Mouse (Mus musculus): ENCODE measurements at regions not wholly inside any gene's neighbourhood (a gene's known extent, or its start where the extent isn't known, plus 50 kb on each side); places are given as distances from the start of the nearest gene placed in this dataset.
A peak's percentile ranks its signal among the peaks of the same experiment; 100 is the strongest.

DNA sequence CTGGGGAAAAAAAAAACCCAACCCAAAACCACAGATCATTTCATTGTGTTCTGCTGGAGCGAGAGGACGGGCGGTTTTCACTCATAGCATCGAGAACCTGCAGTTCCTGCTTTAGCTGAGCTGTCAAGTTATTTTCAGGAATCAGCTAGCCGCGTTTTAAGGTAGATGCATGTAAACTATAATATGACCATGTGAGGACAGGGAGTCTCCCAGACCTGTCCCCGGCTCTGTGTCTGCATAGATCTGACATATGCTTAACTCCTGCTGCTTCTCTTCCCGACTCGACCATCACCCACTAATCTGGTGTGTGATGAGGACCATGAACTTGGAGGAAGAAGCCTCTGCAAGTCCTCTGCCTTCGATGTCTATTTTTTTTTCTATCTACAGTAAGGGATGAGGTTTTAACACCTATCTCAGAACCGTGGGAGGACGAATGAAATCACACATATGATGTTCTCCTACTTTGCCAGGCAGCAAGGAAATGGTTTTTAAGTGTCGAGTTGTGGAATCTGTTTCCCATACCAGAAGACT is 128.5 kb downstream of the Gm10260 start:
- no peaks in the 10 kb centered on the region for H3K36me3 ChIP-seq
- no peak overlapping the region for H3K4me3 ChIP-seq
- 81% methylated on average over 13 of the region's 13 CpGs for WGBS
- H3K9me3 ChIP-seq = no peaks in the 10 kb centered on the region
- H3K4me2 ChIP-seq = no peak overlapping the region
- no peak for ATAC-seq (ENCODE audit: borderline replicate concordance, extremely low read depth, low FRiP score, low TSS enrichment)
- H3K27ac ChIP-seq = no peak overlapping the region
- peaks cover 20% of the 10 kb centered on the region; the same call in 1 of the 2 replicates for H3K4me1 ChIP-seq
- H3K9ac ChIP-seq = no peak overlapping the region
- H3K27me3 ChIP-seq = no peaks in the 10 kb centered on the region

GRCm38 (mm10) chr13:97630921-97631320 is 129.5 kb downstream of the Gm10260 start:
- ATAC-seq (ENCODE audit: borderline replicate concordance, extremely low read depth, low FRiP score, low TSS enrichment) = no peak
- Histone ChIP-seq H3K36me3 (no peaks in the 10 kb centered on the region), H3K9me3 (no peaks in the 10 kb centered on the region), H3K9ac (no peak overlapping the region), H3K27me3 (no peaks in the 10 kb centered on the region), H3K4me3 (no peak overlapping the region), H3K4me1 (peaks cover 24% of the 10 kb centered on the region; the same call in 1 of the 2 replicates), H3K4me2 (no peak overlapping the region), H3K27ac (no peak overlapping the region)
- WGBS = 76% methylated on average over 5 of the region's 5 CpGs

DNA sequence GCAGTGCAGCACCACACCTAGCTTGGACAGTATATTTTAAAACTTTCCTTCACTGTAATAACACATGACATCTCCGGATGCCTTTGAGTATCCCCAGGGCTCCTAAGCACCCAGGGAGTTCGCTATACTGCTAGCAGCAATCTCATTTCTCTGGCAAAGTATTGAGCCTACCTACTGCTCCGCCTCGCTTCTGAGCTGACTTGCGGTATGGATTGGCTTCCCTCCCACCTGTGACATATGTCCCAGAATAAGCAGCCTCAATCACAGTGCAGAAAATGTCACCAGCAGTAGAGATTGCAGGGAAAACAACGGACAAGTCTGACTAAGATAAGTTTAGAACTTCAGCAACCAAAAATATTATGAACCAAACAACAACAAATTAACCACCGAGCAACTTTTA is 131.8 kb downstream of the Gm10260 start:
- no peak for ATAC-seq (ENCODE audit: borderline replicate concordance, extremely low read depth, low FRiP score, low TSS enrichment)
- Histone ChIP-seq H3K4me1 (peaks cover 14% of the 10 kb centered on the region; the same call in 1 of the 2 replicates), H3K4me3 (no peak overlapping the region), H3K9ac (no peak overlapping the region), H3K9me3 (no peaks in the 10 kb centered on the region), H3K27me3 (no peaks in the 10 kb centered on the region), H3K4me2 (no peak overlapping the region), H3K27ac (no peak overlapping the region), H3K36me3 (no peaks in the 10 kb centered on the region)
- WGBS = 83% methylated on average over 7 of the region's 7 CpGs

GRCm38 (mm10) chr13:97627247-97627646 is 133.2 kb downstream of the Gm10260 start:
- no peaks in the 10 kb centered on the region for H3K27me3 ChIP-seq
- no peak for ATAC-seq (ENCODE audit: borderline replicate concordance, extremely low read depth, low FRiP score, low TSS enrichment)
- H3K4me2 ChIP-seq = no peak overlapping the region
- WGBS = 73% methylated on average over 10 of the region's 10 CpGs
- no peaks in the 10 kb centered on the region for H3K9me3 ChIP-seq
- no peak overlapping the region for H3K9ac ChIP-seq
- H3K4me3 ChIP-seq = no peak overlapping the region
- no peaks in the 10 kb centered on the region for H3K36me3 ChIP-seq
- peaks cover 10% of the 10 kb centered on the region; the same call in 1 of the 2 replicates for H3K4me1 ChIP-seq
- H3K27ac ChIP-seq = no peak overlapping the region

- H3K36me3 ChIP-seq = no peaks in the 10 kb centered on the region
- no peaks in the 10 kb centered on the region for H3K9me3 ChIP-seq
- peaks cover 10% of the 10 kb centered on the region; the same call in 1 of the 2 replicates for H3K4me1 ChIP-seq
- H3K4me3 ChIP-seq = no peak overlapping the region
- no peak overlapping the region for H3K27ac ChIP-seq
- H3K27me3 ChIP-seq = no peaks in the 10 kb centered on the region
- no peak overlapping the region for H3K9ac ChIP-seq
- 48% methylated on average over 5 of the region's 5 CpGs for WGBS
- H3K4me2 ChIP-seq = no peak overlapping the region
- ATAC-seq (ENCODE audit: borderline replicate concordance, extremely low read depth, low FRiP score, low TSS enrichment) = no peak
These were observed 133.6 kb downstream of the Gm10260 start for GRCm38 (mm10) chr13:97626786-97627185.

DNA sequence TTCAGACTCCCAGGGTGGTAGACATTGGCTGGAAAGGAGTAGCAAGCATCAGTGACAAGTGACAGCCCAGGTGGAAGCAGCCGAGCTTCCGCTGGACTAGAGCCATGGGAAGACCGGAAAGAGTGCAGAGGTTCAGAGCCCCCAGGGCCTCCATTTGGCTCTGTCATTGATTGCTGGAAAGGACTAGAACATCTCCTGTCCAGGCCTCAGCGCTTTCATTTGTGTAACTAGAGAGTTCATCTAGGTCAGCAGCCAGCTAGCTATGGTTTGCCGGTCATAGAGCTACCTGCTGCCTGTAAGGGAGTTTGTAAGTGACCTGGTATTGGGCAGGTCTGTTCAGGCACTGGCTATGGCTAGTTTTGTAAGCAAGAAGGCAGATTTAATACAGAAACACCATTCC is 134.3 kb downstream of the Gm10260 start:
- H3K9me3 ChIP-seq = no peaks in the 10 kb centered on the region
- peaks cover 10% of the 10 kb centered on the region; the same call in 1 of the 2 replicates for H3K4me1 ChIP-seq
- H3K4me3 ChIP-seq = no peak overlapping the region
- no peak overlapping the region for H3K27ac ChIP-seq
- no peak overlapping the region for H3K4me2 ChIP-seq
- no peaks in the 10 kb centered on the region for H3K36me3 ChIP-seq
- ATAC-seq (ENCODE audit: borderline replicate concordance, extremely low read depth, low FRiP score, low TSS enrichment) = no peak
- no peaks in the 10 kb centered on the region for H3K27me3 ChIP-seq
- WGBS = 67% methylated on average over 5 of the region's 5 CpGs
- no peak overlapping the region for H3K9ac ChIP-seq

DNA sequence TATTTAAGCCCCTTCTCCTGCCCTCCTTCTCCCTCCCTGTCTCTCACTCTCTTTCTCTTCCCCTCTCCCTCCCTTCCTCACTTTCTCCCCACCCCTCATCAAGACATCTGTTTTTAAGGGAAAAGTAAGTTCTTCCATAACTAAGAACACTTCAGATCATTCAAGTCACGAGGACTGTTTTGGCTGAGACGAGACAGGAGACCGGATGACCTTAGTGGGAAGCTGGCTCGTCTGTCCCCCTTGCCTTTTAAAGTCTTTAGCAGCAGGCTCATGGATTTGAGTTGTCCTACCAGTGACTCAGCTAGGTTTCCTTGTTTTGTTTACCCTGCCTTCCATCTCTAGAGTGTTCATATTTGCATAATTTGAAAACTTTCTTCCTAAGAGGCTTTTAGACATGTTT is 135.0 kb downstream of the Gm10260 start:
- H3K9ac ChIP-seq = no peak overlapping the region
- peaks cover 10% of the 10 kb centered on the region; the same call in 1 of the 2 replicates for H3K4me1 ChIP-seq
- H3K27me3 ChIP-seq = no peaks in the 10 kb centered on the region
- no peaks in the 10 kb centered on the region for H3K36me3 ChIP-seq
- 55% methylated on average over 4 of the region's 4 CpGs for WGBS
- no peaks in the 10 kb centered on the region for H3K9me3 ChIP-seq
- H3K4me2 ChIP-seq = no peak overlapping the region
- ATAC-seq (ENCODE audit: borderline replicate concordance, extremely low read depth, low FRiP score, low TSS enrichment) = no peak
- H3K4me3 ChIP-seq = no peak overlapping the region
- no peak overlapping the region for H3K27ac ChIP-seq

- Histone ChIP-seq H3K27me3 (no peaks in the 10 kb centered on the region), H3K36me3 (no peaks in the 10 kb centered on the region), H3K27ac (peak overlapping the region; percentile 80), H3K4me1 (peaks cover 21% of the 10 kb centered on the region), H3K9ac (no peak overlapping the region), H3K4me3 (no peak overlapping the region), H3K4me2 (peak overlapping the region; percentile 4; the same call in 1 of the 2 replicates), H3K9me3 (no peaks in the 10 kb centered on the region)
- WGBS = 54% methylated on average over 6 of the region's 6 CpGs
- ATAC-seq (ENCODE audit: borderline replicate concordance, extremely low read depth, low FRiP score, low TSS enrichment) = peak; percentile 40; the same call in 1 of the 2 replicates
These were observed 142.2 kb downstream of the Gm10260 start for GRCm38 (mm10) chr13:97618190-97618586.

DNA sequence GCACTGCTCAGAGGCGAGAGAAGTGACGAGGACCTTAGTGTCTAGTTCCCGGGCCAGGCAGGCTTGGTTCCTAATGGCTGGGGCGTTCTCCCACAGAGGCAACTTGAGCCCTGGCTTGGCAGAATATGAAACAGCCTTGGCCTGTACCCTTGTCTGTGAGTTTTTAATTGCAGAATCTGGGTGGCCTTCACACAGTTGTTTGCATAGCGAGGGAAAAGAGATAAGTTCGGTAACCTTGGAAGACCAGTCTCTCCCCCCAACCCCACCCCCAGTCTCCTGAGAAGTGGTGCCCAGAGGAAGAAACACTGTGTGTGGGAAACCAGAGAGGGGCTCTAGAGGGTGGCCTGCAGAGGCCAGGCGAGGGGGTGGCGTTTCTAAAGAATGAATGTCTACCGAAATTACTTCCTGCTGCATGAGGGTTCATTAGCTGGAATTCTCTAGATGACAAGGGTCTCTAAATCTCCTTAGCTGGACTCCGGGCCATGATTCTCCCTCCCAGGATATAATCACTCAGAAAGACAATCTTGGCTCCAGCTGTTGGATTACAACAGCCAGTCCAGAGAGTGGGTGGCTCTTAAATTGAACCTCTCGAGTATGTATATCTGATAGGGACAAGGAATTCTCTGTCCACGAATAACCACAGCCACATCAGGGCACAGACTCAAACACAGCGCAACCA is 142.8 kb downstream of the Gm10260 start:
- H3K27me3 ChIP-seq = no peaks in the 10 kb centered on the region

DNA sequence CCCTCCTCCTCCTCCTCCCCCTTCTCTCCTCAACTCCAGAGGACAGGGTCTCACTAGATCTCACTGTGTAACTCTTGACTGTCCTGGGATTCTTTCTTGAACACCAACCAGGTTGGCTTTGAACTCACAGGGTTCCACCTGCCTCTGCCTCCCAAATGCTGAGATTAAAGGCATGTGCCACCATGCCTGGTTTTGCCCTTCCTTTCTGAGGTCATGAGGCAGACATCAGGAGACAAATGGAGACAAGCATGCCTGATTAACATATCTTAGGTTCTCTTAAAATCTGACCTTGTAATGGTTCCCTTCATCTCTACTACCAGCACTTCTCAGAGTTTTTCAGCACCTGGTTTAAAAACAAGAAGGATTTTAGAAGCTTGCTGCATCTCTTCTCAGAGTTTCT is 143.5 kb downstream of the Gm10260 start:
- Histone ChIP-seq H3K36me3 (no peaks in the 10 kb centered on the region), H3K9ac (no peak overlapping the region), H3K4me3 (no peak overlapping the region), H3K4me1 (peaks cover 21% of the 10 kb centered on the region), H3K27ac (peak overlapping the region; percentile 80), H3K4me2 (no peak overlapping the region), H3K27me3 (no peaks in the 10 kb centered on the region), H3K9me3 (no peaks in the 10 kb centered on the region)
- ATAC-seq (ENCODE audit: borderline replicate concordance, extremely low read depth, low FRiP score, low TSS enrichment) = no peak

More for the DNA sequence above, 142.8 kb downstream of the Gm10260 start:
- Histone ChIP-seq H3K36me3 (no peaks in the 10 kb centered on the region), H3K4me3 (no peak overlapping the region), H3K4me1 (peaks cover 21% of the 10 kb centered on the region), H3K27ac (peak overlapping the region; percentile 80), H3K9ac (no peak overlapping the region), H3K4me2 (peak overlapping the region; percentile 4; the same call in 1 of the 2 replicates), H3K9me3 (no peaks in the 10 kb centered on the region)
- peak; percentile 92 for ATAC-seq (ENCODE audit: borderline replicate concordance, extremely low read depth, low FRiP score, low TSS enrichment)
- 17% methylated on average over 13 of the region's 13 CpGs for WGBS

- Histone ChIP-seq H3K9me3 (no peaks in the 10 kb centered on the region), H3K27ac (no peak overlapping the region), H3K4me1 (0 out of 2 replicates have a peak, but pooled peaks cover 3% of the 10 kb centered on the region), H3K4me2 (no peak overlapping the region), H3K27me3 (no peaks in the 10 kb centered on the region), H3K4me3 (no peak overlapping the region), H3K9ac (no peak overlapping the region), H3K36me3 (no peaks in the 10 kb centered on the region)
- WGBS = 45% methylated on average over 11 of the region's 11 CpGs
- no peak for ATAC-seq (ENCODE audit: borderline replicate concordance, extremely low read depth, low FRiP score, low TSS enrichment)
These were observed 153.2 kb downstream of the Gm10260 start for GRCm38 (mm10) chr13:97607221-97607723.

GRCm38 (mm10) chr13:97604451-97604850 is 156.0 kb downstream of the Gm10260 start:
- H3K36me3 ChIP-seq = no peaks in the 10 kb centered on the region
- no peak overlapping the region for H3K27ac ChIP-seq
- H3K9me3 ChIP-seq = no peaks in the 10 kb centered on the region
- H3K4me1 ChIP-seq = 0 out of 2 replicates have a peak, but pooled peaks cover 3% of the 10 kb centered on the region
- ATAC-seq (ENCODE audit: borderline replicate concordance, extremely low read depth, low FRiP score, low TSS enrichment) = no peak
- no peak overlapping the region for H3K4me3 ChIP-seq
- no peaks in the 10 kb centered on the region for H3K27me3 ChIP-seq
- H3K9ac ChIP-seq = no peak overlapping the region
- WGBS = 84% methylated on average over 3 of the region's 3 CpGs
- H3K4me2 ChIP-seq = no peak overlapping the region

Measured in lung, embryonic 15.5 days (tissue).